Mouse (Mus musculus): Measurements from ENCODE around the gene Kirrel. TPM values are rescaled to one million over a fixed set of nuclear protein-coding genes. Genes with fewer than 3 reads are reported as not detected.

Gene Kirrel
- polyA plus RNA-seq (2015; fragmentation: Nextera tagmentation; extraction: Ambion mirVana), result 7.6 and 10.2 TPM in 2 replicates

GRCm38 (mm10) chr3:87174096-87174768, at the start of gene Kirrel:
Gene Kirrel, minus strand, starts transcription at chr3:87174747.
- peak within 1 kb of the TSS; percentile 91 for H3K9ac ChIP-seq (ENCODE audit: low read length)
- peak within 1 kb of the TSS; percentile 86 for H3K4me3 ChIP-seq (ENCODE audit: low read length)
- peaks cover 46% of the 10 kb centered on the region for H3K4me1 ChIP-seq (ENCODE audit: control insufficient read depth, insufficient read depth, low read length)
- under 1% methylated on average over 45 of the region's 45 CpGs for WGBS
- H3K27me3 ChIP-seq (ENCODE audit: control insufficient read depth, insufficient read depth, low read length), result no peaks in the 10 kb centered on the region
- H3K4me2 ChIP-seq (ENCODE audit: low read depth, low read length), result peak within 1 kb of the TSS; percentile 75
- H3K36me3 ChIP-seq (ENCODE audit: control insufficient read depth, insufficient read depth), result no peaks in the 10 kb centered on the region
- H3K9me3 ChIP-seq (replicated peaks; ENCODE audit: control insufficient read depth, low read length), result no peaks in the 10 kb centered on the region
- peak; percentile 88 for ATAC-seq (replicated peaks; ENCODE audit: extremely low read depth, insufficient read depth, low FRiP score)
- H3K27ac ChIP-seq (ENCODE audit: low read length), result peak within 1 kb of the TSS; percentile 87

GRCm38 (mm10) chr3:87223636-87224035, 49.1 kb upstream of the Kirrel start:
- H3K4me1 ChIP-seq (ENCODE audit: control insufficient read depth, insufficient read depth, low read length), result no peaks in the 10 kb centered on the region
- H3K4me2 ChIP-seq (ENCODE audit: low read depth, low read length), result no peak overlapping the region
- no peak for ATAC-seq (replicated peaks; ENCODE audit: extremely low read depth, insufficient read depth, low FRiP score)
- no peaks in the 10 kb centered on the region for H3K27me3 ChIP-seq (ENCODE audit: control insufficient read depth, insufficient read depth, low read length)
- WGBS, result 58% methylated on average over 4 of the region's 4 CpGs
- H3K9ac ChIP-seq (ENCODE audit: low read length), result no peak overlapping the region
- H3K27ac ChIP-seq (ENCODE audit: low read length), result no peak overlapping the region
- no peak overlapping the region for H3K4me3 ChIP-seq (ENCODE audit: low read length)
- H3K9me3 ChIP-seq (replicated peaks; ENCODE audit: control insufficient read depth, low read length), result no peaks in the 10 kb centered on the region
- H3K36me3 ChIP-seq (ENCODE audit: control insufficient read depth, insufficient read depth), result no peaks in the 10 kb centered on the region

DNA sequence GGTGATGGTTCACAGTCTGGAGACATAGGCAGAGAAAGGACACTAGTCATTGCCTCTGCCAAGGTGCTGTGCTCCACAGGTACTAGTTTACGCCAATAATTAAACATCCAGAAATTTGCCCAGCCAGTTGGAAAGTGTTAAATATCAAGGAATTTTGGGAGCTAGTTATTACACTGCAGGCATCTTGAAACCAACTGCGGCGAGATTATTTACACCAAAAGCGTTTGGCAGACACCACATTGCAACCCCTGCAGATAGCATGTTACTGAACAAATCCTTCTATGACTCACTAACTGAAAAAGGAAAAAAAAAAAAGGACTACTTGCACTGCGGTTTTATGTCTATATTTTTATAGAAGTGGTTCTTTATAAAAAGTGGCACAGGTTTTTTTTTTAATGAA, 47.8 kb upstream of the Kirrel start:
- H3K4me3 ChIP-seq (ENCODE audit: low read length), result no peak overlapping the region
- no peak overlapping the region for H3K4me2 ChIP-seq (ENCODE audit: low read depth, low read length)
- 87% methylated on average over 5 of the region's 5 CpGs for WGBS
- no peaks in the 10 kb centered on the region for H3K27me3 ChIP-seq (ENCODE audit: control insufficient read depth, insufficient read depth, low read length)
- H3K36me3 ChIP-seq (ENCODE audit: control insufficient read depth, insufficient read depth), result no peaks in the 10 kb centered on the region
- ATAC-seq (replicated peaks; ENCODE audit: extremely low read depth, insufficient read depth, low FRiP score), result no peak
- no peak overlapping the region for H3K27ac ChIP-seq (ENCODE audit: low read length)
- H3K9ac ChIP-seq (ENCODE audit: low read length), result no peak overlapping the region
- no peaks in the 10 kb centered on the region for H3K9me3 ChIP-seq (replicated peaks; ENCODE audit: control insufficient read depth, low read length)
- no peaks in the 10 kb centered on the region for H3K4me1 ChIP-seq (ENCODE audit: control insufficient read depth, insufficient read depth, low read length)

GRCm38 (mm10) chr3:87215176-87215575, 40.6 kb upstream of the Kirrel start:
- H3K27me3 ChIP-seq (ENCODE audit: control insufficient read depth, insufficient read depth, low read length), result no peaks in the 10 kb centered on the region
- no peak for ATAC-seq (replicated peaks; ENCODE audit: extremely low read depth, insufficient read depth, low FRiP score)
- no peaks in the 10 kb centered on the region for H3K36me3 ChIP-seq (ENCODE audit: control insufficient read depth, insufficient read depth)
- H3K9ac ChIP-seq (ENCODE audit: low read length), result no peak overlapping the region
- no peak overlapping the region for H3K4me2 ChIP-seq (ENCODE audit: low read depth, low read length)
- no peak overlapping the region for H3K27ac ChIP-seq (ENCODE audit: low read length)
- H3K4me1 ChIP-seq (ENCODE audit: control insufficient read depth, insufficient read depth, low read length), result no peaks in the 10 kb centered on the region
- 62% methylated on average over 11 of the region's 11 CpGs for WGBS
- no peak overlapping the region for H3K4me3 ChIP-seq (ENCODE audit: low read length)
- no peaks in the 10 kb centered on the region for H3K9me3 ChIP-seq (replicated peaks; ENCODE audit: control insufficient read depth, low read length)

GRCm38 (mm10) chr3:87214221-87214864, 39.8 kb upstream of the Kirrel start:
- H3K9ac ChIP-seq (ENCODE audit: low read length), result no peak overlapping the region
- H3K4me2 ChIP-seq (ENCODE audit: low read depth, low read length), result no peak overlapping the region
- H3K27me3 ChIP-seq (ENCODE audit: control insufficient read depth, insufficient read depth, low read length), result no peaks in the 10 kb centered on the region
- H3K4me3 ChIP-seq (ENCODE audit: low read length), result no peak overlapping the region
- H3K36me3 ChIP-seq (ENCODE audit: control insufficient read depth, insufficient read depth), result no peaks in the 10 kb centered on the region
- 86% methylated on average over 19 of the region's 19 CpGs for WGBS
- H3K9me3 ChIP-seq (replicated peaks; ENCODE audit: control insufficient read depth, low read length), result no peaks in the 10 kb centered on the region
- ATAC-seq (replicated peaks; ENCODE audit: extremely low read depth, insufficient read depth, low FRiP score), result no peak
- no peaks in the 10 kb centered on the region for H3K4me1 ChIP-seq (ENCODE audit: control insufficient read depth, insufficient read depth, low read length)
- no peak overlapping the region for H3K27ac ChIP-seq (ENCODE audit: low read length)

DNA sequence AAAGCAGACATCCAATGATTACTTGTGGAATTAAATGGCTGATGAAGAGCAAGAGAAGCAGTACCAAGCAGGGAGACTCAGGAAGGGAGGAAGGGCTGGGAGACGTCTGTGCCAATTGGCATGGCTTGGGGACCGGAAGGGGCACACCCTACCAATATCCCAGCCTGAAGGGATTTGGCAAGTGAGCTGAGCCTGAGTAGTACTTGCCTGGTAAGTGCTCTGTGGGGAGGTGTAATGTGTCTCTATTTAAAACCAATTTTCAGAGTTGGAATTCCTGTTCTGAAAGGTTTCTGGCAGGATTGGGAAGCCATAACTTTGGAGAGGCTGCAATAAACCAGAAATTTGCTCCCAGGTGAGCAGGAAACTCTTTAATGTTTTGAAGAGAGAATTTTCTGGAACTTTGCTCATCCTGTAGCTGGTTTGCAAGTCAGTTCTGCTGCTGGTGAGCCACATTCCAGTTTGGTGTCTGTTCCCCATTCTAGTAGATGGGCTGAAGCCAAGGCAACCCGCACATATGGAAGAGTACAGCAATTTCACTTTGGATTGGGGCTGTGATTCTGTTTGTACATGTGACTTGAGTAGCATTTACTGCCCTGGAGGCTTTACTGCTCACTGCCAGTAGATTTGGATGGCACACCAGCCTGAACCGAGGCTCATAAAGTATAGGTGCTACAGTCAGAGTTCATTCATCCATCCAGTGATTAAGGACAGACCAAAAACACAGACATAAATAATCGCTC, 32.0 kb upstream of the Kirrel start:
- H3K9ac ChIP-seq (ENCODE audit: low read length), result no peak overlapping the region
- no peak for ATAC-seq (replicated peaks; ENCODE audit: extremely low read depth, insufficient read depth, low FRiP score)
- H3K27ac ChIP-seq (ENCODE audit: low read length), result no peak overlapping the region
- 76% methylated on average over 5 of the region's 5 CpGs for WGBS
- H3K36me3 ChIP-seq (ENCODE audit: control insufficient read depth, insufficient read depth), result no peaks in the 10 kb centered on the region
- no peaks in the 10 kb centered on the region for H3K4me1 ChIP-seq (ENCODE audit: control insufficient read depth, insufficient read depth, low read length)
- H3K27me3 ChIP-seq (ENCODE audit: control insufficient read depth, insufficient read depth, low read length), result no peaks in the 10 kb centered on the region
- no peak overlapping the region for H3K4me3 ChIP-seq (ENCODE audit: low read length)
- no peaks in the 10 kb centered on the region for H3K9me3 ChIP-seq (replicated peaks; ENCODE audit: control insufficient read depth, low read length)
- H3K4me2 ChIP-seq (ENCODE audit: low read depth, low read length), result no peak overlapping the region

DNA sequence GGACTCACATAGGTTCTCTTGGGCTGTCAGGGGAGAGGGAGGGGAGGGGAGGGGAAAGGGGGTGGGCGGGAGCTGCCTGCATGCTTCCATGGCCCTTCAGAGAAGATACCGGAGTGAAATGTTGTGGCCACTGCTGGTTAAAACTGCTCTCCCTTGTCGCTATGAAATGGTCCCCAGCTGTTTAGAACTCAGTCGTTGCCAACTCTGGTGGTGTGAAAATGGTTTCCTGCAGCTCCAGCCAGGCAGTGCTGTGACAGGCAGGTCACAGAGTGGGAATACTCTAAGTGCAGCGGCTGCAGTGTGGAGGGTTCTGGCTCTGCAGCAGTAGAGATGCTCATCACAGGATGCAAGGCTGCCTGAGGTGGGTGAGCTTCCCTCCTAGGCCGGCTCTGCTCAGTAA, 22.1 kb upstream of the Kirrel start:
- peaks cover 2% of the 10 kb centered on the region; the same call in 1 of the 2 replicates for H3K4me1 ChIP-seq (ENCODE audit: control insufficient read depth, insufficient read depth, low read length)
- ATAC-seq (replicated peaks; ENCODE audit: extremely low read depth, insufficient read depth, low FRiP score), result no peak
- no peaks in the 10 kb centered on the region for H3K36me3 ChIP-seq (ENCODE audit: control insufficient read depth, insufficient read depth)
- no peak overlapping the region for H3K27ac ChIP-seq (ENCODE audit: low read length)
- H3K27me3 ChIP-seq (ENCODE audit: control insufficient read depth, insufficient read depth, low read length), result no peaks in the 10 kb centered on the region
- no peaks in the 10 kb centered on the region for H3K9me3 ChIP-seq (replicated peaks; ENCODE audit: control insufficient read depth, low read length)
- 18% methylated on average over 6 of the region's 6 CpGs for WGBS
- no peak overlapping the region for H3K9ac ChIP-seq (ENCODE audit: low read length)
- H3K4me2 ChIP-seq (ENCODE audit: low read depth, low read length), result no peak overlapping the region
- H3K4me3 ChIP-seq (ENCODE audit: low read length), result no peak overlapping the region

- Histone ChIP-seq H3K9ac (ENCODE audit: low read length) (no peak overlapping the region), H3K4me2 (ENCODE audit: low read depth, low read length) (no peak overlapping the region), H3K4me1 (ENCODE audit: control insufficient read depth, insufficient read depth, low read length) (peaks cover 3% of the 10 kb centered on the region; the same call in 1 of the 2 replicates), H3K27me3 (ENCODE audit: control insufficient read depth, insufficient read depth, low read length) (no peaks in the 10 kb centered on the region), H3K9me3 (replicated peaks; ENCODE audit: control insufficient read depth, low read length) (no peaks in the 10 kb centered on the region), H3K27ac (ENCODE audit: low read length) (no peak overlapping the region), H3K36me3 (ENCODE audit: control insufficient read depth, insufficient read depth) (no peaks in the 10 kb centered on the region), H3K4me3 (ENCODE audit: low read length) (no peak overlapping the region)
- WGBS, result 81% methylated on average over 4 of the region's 4 CpGs
- no peak for ATAC-seq (replicated peaks; ENCODE audit: extremely low read depth, insufficient read depth, low FRiP score)
These were observed 20.5 kb upstream of the Kirrel start for GRCm38 (mm10) chr3:87195041-87195440.

GRCm38 (mm10) chr3:87194591-87194990, 20.0 kb upstream of the Kirrel start:
- Histone ChIP-seq H3K4me2 (ENCODE audit: low read depth, low read length) (no peak overlapping the region), H3K9ac (ENCODE audit: low read length) (no peak overlapping the region), H3K9me3 (replicated peaks; ENCODE audit: control insufficient read depth, low read length) (no peaks in the 10 kb centered on the region), H3K4me3 (ENCODE audit: low read length) (no peak overlapping the region), H3K27ac (ENCODE audit: low read length) (no peak overlapping the region), H3K36me3 (ENCODE audit: control insufficient read depth, insufficient read depth) (no peaks in the 10 kb centered on the region), H3K4me1 (ENCODE audit: control insufficient read depth, insufficient read depth, low read length) (peaks cover 3% of the 10 kb centered on the region; the same call in 1 of the 2 replicates), H3K27me3 (ENCODE audit: control insufficient read depth, insufficient read depth, low read length) (no peaks in the 10 kb centered on the region)
- ATAC-seq (replicated peaks; ENCODE audit: extremely low read depth, insufficient read depth, low FRiP score), result no peak
- 81% methylated on average over 2 of the region's 2 CpGs for WGBS
